Mouse (Mus musculus) testis, postnatal 10 days (tissue): ENCODE measurements around the gene Ccdc32.
A peak's percentile ranks its signal among the peaks of the same experiment; 100 is the strongest.

Experiments
- DNase-seq: peaks from one replicate; pipeline ENCODE4 v3.0.0; 2021; ENCODE audit warnings: low spot score

Gene Ccdc32

GRCm38 (mm10) chr2:119015604-119016180 is 13.5 kb downstream of the Ccdc32 start:
- no peak for DNase-seq

GRCm38 (mm10) chr2:119014989-119015388 is 14.2 kb downstream of the Ccdc32 start:
- no peak for DNase-seq

GRCm38 (mm10) chr2:119009376-119009775 is 19.8 kb downstream of the Ccdc32 start:
- no peak for DNase-seq

GRCm38 (mm10) chr2:119006886-119007285 is 22.3 kb downstream of the Ccdc32 start:
- no peak for DNase-seq

- DNase-seq = no peak
Measured at GRCm38 (mm10) chr2:118999025-118999639, 30.1 kb downstream of the Ccdc32 start.

- no peak for DNase-seq
Measured at GRCm38 (mm10) chr2:118998115-118998866, 30.9 kb downstream of the Ccdc32 start.

- DNase-seq = no peak
Measured at GRCm38 (mm10) chr2:118996798-118997105, 32.4 kb downstream of the Ccdc32 start.

GRCm38 (mm10) chr2:118995919-118996797 is 33.0 kb downstream of the Ccdc32 start:
- no peak for DNase-seq

GRCm38 (mm10) chr2:118995490-118995889 is 33.7 kb downstream of the Ccdc32 start:
- no peak for DNase-seq

GRCm38 (mm10) chr2:118983812-118984211 is 45.4 kb downstream of the Ccdc32 start:
- no peak for DNase-seq

- DNase-seq = no peak
Measured at GRCm38 (mm10) chr2:118980841-118981240, 48.4 kb downstream of the Ccdc32 start.

GRCm38 (mm10) chr2:118978064-118978463 is 51.1 kb downstream of the Ccdc32 start:
- DNase-seq = peak; percentile 44

GRCm38 (mm10) chr2:118976941-118977340 is 52.3 kb downstream of the Ccdc32 start:
- no peak for DNase-seq

- DNase-seq = peak; percentile 88
Measured at GRCm38 (mm10) chr2:118976282-118976929, 52.8 kb downstream of the Ccdc32 start.

- no peak for DNase-seq
Measured at GRCm38 (mm10) chr2:118975855-118976254, 53.3 kb downstream of the Ccdc32 start.

GRCm38 (mm10) chr2:118972687-118973376 is 56.4 kb downstream of the Ccdc32 start:
- DNase-seq = peak; percentile 89

- no peak for DNase-seq
Measured at GRCm38 (mm10) chr2:118972048-118972447, 57.1 kb downstream of the Ccdc32 start.

GRCm38 (mm10) chr2:118969585-118970147 is 59.5 kb downstream of the Ccdc32 start:
- DNase-seq = no peak
